Mouse (Mus musculus): ENCODE data around the gene Atp8b4.

Atp8b4 gene

DNA sequence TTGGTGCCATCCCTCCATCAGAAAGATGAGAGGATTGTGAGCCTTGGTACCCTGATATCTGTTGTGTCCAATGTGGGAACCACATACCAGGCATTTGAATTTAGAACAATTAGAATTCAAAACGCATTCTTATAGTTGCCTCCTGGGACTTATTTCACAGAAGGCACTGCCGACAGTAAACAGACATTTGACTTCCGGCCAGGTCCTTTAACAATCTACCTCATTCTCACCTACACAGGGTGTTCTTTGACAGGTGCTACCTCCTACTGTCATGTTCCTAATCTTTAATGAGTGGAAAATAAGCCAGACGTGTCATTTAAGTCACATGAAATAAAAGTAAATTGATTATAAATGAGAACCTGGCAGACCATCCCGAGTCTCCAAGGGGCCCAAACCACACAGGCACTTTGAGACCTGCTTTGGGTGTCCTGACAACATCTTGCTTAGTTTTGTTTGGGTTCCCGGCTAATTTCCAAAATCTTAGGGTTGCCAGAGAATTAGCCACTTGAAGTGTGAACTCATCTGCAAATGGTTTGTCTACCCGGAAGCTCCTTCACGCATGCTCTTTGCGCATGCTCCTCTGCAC lies 67.9 kb downstream of the Atp8b4 start:
- no peak for DNase-seq

GRCm38 (mm10) chr2:126429282-126429681 lies 71.2 kb downstream of the Atp8b4 start:
- DNase-seq: peak; percentile 60

- no peak for DNase-seq
Observed at GRCm38 (mm10) chr2:126425223-126425622, 75.3 kb downstream of the Atp8b4 start.

- DNase-seq: no peak
Observed at GRCm38 (mm10) chr2:126424714-126425113, 75.8 kb downstream of the Atp8b4 start.

- DNase-seq: no peak
Observed at GRCm38 (mm10) chr2:126420901-126421300, 79.6 kb downstream of the Atp8b4 start.

DNA sequence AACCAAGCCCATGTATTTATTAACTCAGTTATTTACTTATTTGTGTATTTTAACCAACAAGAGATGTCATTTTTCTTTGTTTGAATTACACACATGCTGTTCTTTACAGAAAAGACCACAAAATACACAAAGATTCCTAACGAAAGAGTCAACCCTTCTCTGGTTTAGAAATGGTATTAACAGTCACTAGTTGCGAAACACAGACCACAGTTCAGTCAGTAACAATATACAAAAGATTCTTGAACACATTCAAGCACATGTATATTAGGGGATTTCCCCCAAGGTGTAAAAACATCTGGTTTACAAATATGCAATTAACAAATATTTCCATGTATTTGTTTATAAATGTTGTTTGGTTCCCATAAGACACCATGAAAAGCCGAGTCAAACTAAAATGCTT lies 81.6 kb downstream of the Atp8b4 start:
- DNase-seq: no peak

- no peak for DNase-seq
Observed at GRCm38 (mm10) chr2:126416772-126417171, 83.7 kb downstream of the Atp8b4 start.

DNA sequence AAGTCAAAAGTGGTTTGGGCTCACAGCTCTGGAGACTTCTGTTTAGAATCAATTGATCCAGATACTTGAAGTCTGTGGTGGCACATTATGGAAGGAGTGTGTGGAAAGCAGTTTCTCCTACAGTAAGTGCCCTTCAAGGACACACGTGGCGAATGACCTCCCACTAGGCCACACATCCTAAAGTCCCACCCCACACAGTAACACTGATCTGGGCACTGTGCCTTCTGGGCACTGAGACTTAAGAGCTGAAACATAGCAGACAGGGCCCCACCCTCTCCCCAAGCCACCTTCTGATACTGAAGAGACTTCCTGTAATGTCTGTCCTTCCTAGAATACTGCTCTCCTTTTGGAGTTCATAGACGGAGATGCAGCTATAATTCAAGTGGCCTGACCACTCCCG lies 84.5 kb downstream of the Atp8b4 start:
- DNase-seq: no peak

GRCm38 (mm10) chr2:126412759-126413158 lies 87.7 kb downstream of the Atp8b4 start:
- no peak for DNase-seq

- DNase-seq: no peak
Observed at GRCm38 (mm10) chr2:126399454-126399853, 101.0 kb downstream of the Atp8b4 start.

DNA sequence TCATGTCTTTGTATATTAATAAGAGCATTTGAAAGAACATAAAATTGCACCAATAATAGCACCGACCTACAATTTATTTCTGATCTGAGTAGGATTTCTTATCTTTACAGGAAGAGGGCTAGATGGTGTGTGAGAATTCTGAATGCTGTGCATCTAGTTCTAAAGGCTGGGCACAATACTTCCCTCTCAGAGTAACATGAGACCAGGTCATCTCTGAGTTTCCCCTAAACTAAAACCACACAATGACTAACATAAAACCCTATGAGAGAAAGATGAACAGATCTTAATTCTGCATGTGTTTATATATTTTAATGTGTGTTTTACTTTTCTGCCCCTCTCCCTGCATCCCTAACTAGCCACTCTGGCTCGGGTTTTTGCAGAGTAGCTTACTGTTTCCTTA lies 101.5 kb downstream of the Atp8b4 start:
- DNase-seq: no peak

DNA sequence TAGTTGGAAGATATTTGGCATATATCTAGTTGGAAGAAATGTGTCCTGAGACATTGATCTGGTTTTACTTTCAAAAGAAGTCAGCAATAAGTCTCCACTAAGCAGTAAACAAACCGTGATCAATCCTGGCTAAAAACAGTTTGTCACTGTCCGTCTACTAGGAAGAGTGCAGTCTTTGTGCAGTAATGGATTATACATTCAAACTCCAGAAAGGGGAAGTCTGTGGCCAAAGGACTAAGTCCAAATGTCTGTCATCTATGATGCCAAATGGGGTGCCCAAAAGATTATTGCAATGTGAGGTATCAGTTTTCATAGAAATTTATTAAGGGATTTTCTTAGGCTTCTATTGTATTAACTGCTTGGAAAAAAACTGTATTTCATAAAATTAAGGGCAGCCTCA lies 102.3 kb downstream of the Atp8b4 start:
- no peak for DNase-seq

- DNase-seq: no peak
Observed at GRCm38 (mm10) chr2:126397513-126397912, 103.0 kb downstream of the Atp8b4 start.

- DNase-seq: no peak
Observed at GRCm38 (mm10) chr2:126394924-126395323, 105.5 kb downstream of the Atp8b4 start.

GRCm38 (mm10) chr2:126387458-126388037 lies 112.9 kb downstream of the Atp8b4 start:
- DNase-seq: no peak

DNA sequence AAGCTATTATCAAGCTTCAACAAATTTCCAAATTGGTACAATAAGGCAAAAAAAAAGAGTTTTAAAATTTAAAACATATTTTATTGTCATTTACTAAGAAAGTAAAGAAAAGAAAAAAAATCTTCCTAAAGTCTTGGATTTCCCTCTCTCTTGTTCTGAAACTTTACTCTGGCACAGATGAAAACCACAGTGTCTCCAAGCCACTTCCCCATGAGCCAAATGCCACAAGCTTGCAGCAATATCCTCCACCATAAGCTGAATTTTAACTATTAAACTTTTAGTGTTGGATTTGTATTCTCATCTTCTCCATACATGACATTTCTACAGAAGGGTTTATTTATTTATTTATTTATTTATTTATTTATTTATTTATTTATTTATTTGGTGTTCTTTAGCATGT lies 114.4 kb downstream of the Atp8b4 start:
- DNase-seq: no peak

DNA sequence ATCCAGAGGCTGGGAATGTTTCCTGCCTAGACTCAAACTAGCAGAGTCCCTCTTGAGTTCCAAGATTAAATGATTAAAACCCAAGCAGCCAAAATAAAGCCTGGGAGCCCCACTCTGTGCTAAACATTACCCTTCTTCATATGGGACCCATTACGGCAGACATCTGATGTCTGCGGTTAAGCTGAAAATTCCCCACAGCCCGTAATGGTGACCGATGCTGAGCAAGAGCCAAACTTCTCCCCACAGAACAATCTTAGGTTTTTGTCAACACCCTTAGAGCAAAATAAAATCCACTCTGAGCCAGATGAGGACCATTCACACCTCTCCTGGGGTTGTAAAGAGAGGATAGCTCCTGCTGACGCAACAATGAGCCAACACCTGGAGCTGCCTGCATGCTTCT lies 120.2 kb downstream of the Atp8b4 start:
- no peak for DNase-seq

DNA sequence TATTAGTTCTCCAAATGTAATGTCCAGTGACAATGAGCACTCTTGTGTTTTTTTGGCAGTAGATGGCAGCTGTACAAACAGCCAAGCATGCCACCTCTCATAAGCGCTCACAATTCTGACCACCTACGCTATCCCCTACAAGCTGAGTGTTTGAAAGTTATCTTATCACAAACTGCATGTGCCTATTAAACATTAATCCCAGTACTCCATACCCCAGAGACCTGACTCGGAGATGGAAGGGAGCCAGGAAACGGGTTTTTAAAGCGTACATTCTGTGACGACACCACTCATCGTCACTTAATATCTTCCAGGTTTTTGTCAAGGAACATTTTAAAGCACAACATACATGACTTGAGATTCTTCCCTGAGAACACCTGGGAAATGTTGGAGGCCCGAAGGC lies 128.8 kb downstream of the Atp8b4 start:
- DNase-seq: no peak

DNA sequence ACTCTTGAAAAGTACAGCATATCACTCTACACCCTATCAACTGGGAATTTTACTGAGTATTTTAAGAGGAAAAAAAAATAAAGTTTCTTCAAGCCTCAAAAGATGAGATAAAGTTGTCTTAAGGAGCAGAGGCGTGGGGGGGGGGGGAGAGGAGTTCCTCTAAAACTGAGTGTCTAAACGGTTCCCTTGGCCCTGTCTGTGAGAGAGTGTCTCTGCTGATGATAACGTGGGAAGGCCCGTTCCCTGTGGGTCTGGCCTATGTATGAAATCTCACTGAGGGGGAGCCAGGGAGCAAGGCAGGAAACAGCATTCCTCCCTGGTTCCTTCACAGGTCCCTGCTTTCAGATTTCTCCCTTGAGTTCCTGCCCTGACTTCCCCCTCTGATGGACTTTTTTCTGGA lies 130.7 kb downstream of the Atp8b4 start:
- DNase-seq: no peak

GRCm38 (mm10) chr2:126363745-126364725 lies 136.4 kb downstream of the Atp8b4 start:
- DNase-seq: no peak

- DNase-seq: peak; percentile 75
Observed at GRCm38 (mm10) chr2:126363050-126363744, 137.3 kb downstream of the Atp8b4 start.

DNA sequence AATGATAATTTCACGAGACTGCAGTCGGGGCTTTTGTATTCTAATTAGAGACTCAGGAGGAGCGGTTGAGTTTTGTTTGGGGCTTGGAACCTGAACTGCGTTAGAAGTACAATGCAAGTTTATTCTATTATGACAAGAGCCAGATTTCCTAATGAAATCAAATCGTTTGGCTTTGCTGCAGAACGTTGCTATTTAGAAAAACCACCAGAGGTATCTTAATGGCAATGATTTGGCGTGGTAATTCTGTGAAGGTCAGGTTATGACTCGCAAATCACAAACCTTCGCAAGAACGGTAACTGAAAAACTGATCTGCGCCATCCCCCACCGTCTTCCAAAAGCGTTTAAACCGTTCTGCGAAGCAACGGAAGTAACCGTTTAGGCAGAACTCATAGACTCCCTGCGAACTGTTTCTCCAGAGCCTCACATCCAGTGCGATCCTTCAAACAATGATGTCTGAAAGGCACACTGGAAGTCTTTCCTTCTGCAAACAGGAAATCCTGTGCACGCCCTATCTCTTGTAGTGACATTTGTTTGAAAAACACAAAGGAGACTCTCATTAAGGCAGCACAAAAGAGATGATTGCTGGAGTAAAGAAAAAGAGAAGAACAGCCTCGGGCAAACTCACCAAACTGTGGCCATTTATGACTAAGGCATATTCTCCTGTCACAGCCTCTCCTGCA lies 139.2 kb downstream of the Atp8b4 start:
- DNase-seq: no peak

- DNase-seq: no peak
Observed at GRCm38 (mm10) chr2:126360688-126361087, 139.8 kb downstream of the Atp8b4 start.

Measured in thymus, postnatal 14 days (tissue).